Comparison of ENCODE assay signal across 21 mouse cellular contexts in the genomic region with DNA sequence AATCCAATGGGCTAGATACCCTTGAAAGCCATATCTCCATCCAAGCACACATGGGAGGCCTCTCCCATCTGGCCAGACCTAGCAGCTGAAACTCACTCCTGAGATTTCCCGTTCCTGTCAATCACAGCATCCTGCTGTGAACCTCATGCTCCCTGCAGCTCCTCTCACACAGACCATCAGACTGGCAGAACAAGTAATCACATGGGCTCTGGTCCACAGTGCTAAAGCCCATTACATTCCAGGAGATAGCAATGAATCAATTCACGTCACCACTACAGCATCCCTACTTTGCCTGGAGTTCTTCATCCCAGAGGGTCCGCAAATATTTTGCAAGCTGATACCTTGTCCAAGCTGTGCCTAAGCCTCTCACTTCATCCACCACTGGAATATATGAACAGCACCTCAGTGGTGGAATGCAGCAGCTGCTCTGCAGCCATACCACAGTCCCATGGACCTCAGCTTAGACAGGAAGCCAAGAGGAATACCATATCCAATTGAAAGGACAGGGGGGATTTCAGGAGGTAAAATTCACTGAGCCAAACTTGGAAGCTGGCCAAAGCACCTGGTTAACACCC.
DNase-seq lines count a peak whose midpoint lies in the region; ATAC-seq lines count a peak whose summit lies in the region.
"Had no signal": no experiment of that assay in that cellular context is flagged by ENCODE, and none has a peak within 500 bp of the region (broad histone marks: within the 10 kb centered on the region; RNA-seq: fewer than 3 reads in every experiment).

No protein-coding gene starts in this region.

- H3K9me3 ChIP-seq in kidney, embryonic 14.5 days (ENCODE audit: control insufficient read depth, low read length): no peaks in the 10 kb centered on the region
- no peaks in the 10 kb centered on the region for H3K9me3 ChIP-seq in embryonic facial prominence, embryonic 15.5 days (replicated peaks)
- no peaks in the 10 kb centered on the region for H3K9me3 ChIP-seq in limb, embryonic 13.5 days
- H3K9me3 ChIP-seq: embryonic facial prominence, embryonic 12.5 days; forebrain, embryonic 13.5 days; heart, embryonic 12.5 days; hindbrain, embryonic 10.5 days had no signal

- no peak overlapping the region for H3K4me2 ChIP-seq in kidney, embryonic 14.5 days (replicated peaks; ENCODE audit: low read depth, low read length)
- no peak overlapping the region for H3K4me2 ChIP-seq in embryonic facial prominence, embryonic 15.5 days (replicated peaks)
- no peak overlapping the region for H3K4me2 ChIP-seq in limb, embryonic 13.5 days (replicated peaks)
- H3K4me2 ChIP-seq: embryonic facial prominence, embryonic 12.5 days; forebrain, embryonic 13.5 days; heart, embryonic 12.5 days; hindbrain, embryonic 14.5 days had no signal

- no peak for DNase-seq in kidney, postnatal 4 days
- peak; percentile 5 for DNase-seq in yolk sac, embryonic 10.5 days (ENCODE audit: low spot score)
- no peak for DNase-seq in lung, postnatal 4 days
- DNase-seq: adrenal gland, postnatal 14 days; cerebellum, adult 18-20 months; cerebellum, adult 9-11 months; cerebellum, postnatal 36 days; forebrain, postnatal 0 days; gastrocnemius, adult 2 months; gastrocnemius, postnatal 25 days had no signal

- H3K36me3 ChIP-seq in kidney, embryonic 14.5 days (ENCODE audit: control insufficient read depth, insufficient read depth, low read length): no peaks in the 10 kb centered on the region
- H3K36me3 ChIP-seq in embryonic facial prominence, embryonic 15.5 days: no peaks in the 10 kb centered on the region
- H3K36me3 ChIP-seq in limb, embryonic 13.5 days: no peaks in the 10 kb centered on the region
- H3K36me3 ChIP-seq: embryonic facial prominence, embryonic 12.5 days; heart, embryonic 12.5 days; hindbrain, embryonic 10.5 days had no signal

- ATAC-seq in kidney, embryonic 14.5 days (ENCODE audit: low FRiP score, low TSS enrichment): peak; percentile 52; the same call in 1 of the 2 replicates
- peak; percentile 60; the same call in 1 of the 2 replicates for ATAC-seq in embryonic facial prominence, embryonic 15.5 days (ENCODE audit: insufficient number of reproducible peaks, low FRiP score, low TSS enrichment, low read depth)
- ATAC-seq in limb, embryonic 13.5 days (ENCODE audit: low FRiP score, low read depth): peak; percentile 93
- ATAC-seq: activated CD4-positive, CD25-positive, alpha-beta regulatory T cell, adult 4 months; forebrain, embryonic 13.5 days; forebrain, postnatal 0 days; Patski had no signal

- no peaks in the 10 kb centered on the region for H3K27me3 ChIP-seq in kidney, embryonic 14.5 days (ENCODE audit: control insufficient read depth, insufficient read depth, low read length)
- H3K27me3 ChIP-seq in embryonic facial prominence, embryonic 15.5 days: no peaks in the 10 kb centered on the region
- H3K27me3 ChIP-seq in limb, embryonic 13.5 days: no peaks in the 10 kb centered on the region
- H3K27me3 ChIP-seq: CH12.LX; embryonic facial prominence, embryonic 12.5 days; forebrain, embryonic 13.5 days; heart, embryonic 12.5 days; Patski had no signal

- 71% methylated on average over 3 of the region's 3 CpGs for WGBS in kidney, embryonic 14.5 days
- 66% methylated on average over 3 of the region's 3 CpGs for WGBS in embryonic facial prominence, embryonic 15.5 days
- 39% methylated on average over 3 of the region's 3 CpGs for WGBS in limb, embryonic 13.5 days

- no peak overlapping the region for H3K4me3 ChIP-seq in kidney, embryonic 14.5 days (ENCODE audit: low read length)
- no peak overlapping the region for H3K4me3 ChIP-seq in embryonic facial prominence, embryonic 15.5 days (replicated peaks)
- no peak overlapping the region for H3K4me3 ChIP-seq in limb, embryonic 13.5 days
- H3K4me3 ChIP-seq: embryonic facial prominence, embryonic 12.5 days; forebrain, embryonic 13.5 days; gastrocnemius, adult 2 months; heart, embryonic 12.5 days; hindbrain, embryonic 10.5 days had no signal

- no peak overlapping the region for H3K9ac ChIP-seq in kidney, embryonic 14.5 days (ENCODE audit: low read depth, low read length)
- no peak overlapping the region for H3K9ac ChIP-seq in embryonic facial prominence, embryonic 15.5 days
- H3K9ac ChIP-seq in limb, embryonic 13.5 days: no peak overlapping the region
- H3K9ac ChIP-seq: embryonic facial prominence, embryonic 12.5 days; forebrain, embryonic 13.5 days; forebrain, postnatal 0 days; heart, embryonic 12.5 days; hindbrain, embryonic 14.5 days had no signal

- no peaks in the 10 kb centered on the region for H3K4me1 ChIP-seq in kidney, embryonic 14.5 days (ENCODE audit: control insufficient read depth, insufficient read depth, low read length)
- H3K4me1 ChIP-seq in embryonic facial prominence, embryonic 15.5 days: no peaks in the 10 kb centered on the region
- H3K4me1 ChIP-seq in limb, embryonic 13.5 days: peaks cover 15% of the 10 kb centered on the region
- H3K4me1 ChIP-seq: embryonic facial prominence, embryonic 12.5 days; forebrain, embryonic 13.5 days; heart, embryonic 12.5 days; hindbrain, embryonic 10.5 days had no signal

- H3K27ac ChIP-seq in kidney, embryonic 14.5 days (ENCODE audit: low read depth, low read length): no peak overlapping the region
- no peak overlapping the region for H3K27ac ChIP-seq in embryonic facial prominence, embryonic 15.5 days (replicated peaks)
- H3K27ac ChIP-seq in limb, embryonic 13.5 days: peak overlapping the region; percentile 10; the same call in 1 of the 2 replicates
- H3K27ac ChIP-seq: embryonic facial prominence, embryonic 12.5 days; forebrain, embryonic 13.5 days; gastrocnemius, adult 2 months; hindbrain, embryonic 10.5 days; hindbrain, embryonic 14.5 days had no signal
